Mouse (Mus musculus) forebrain, embryonic 12.5 days (tissue): ENCODE measurements at regions not wholly inside any gene's neighbourhood (a gene's known extent, or its start where the extent isn't known, plus 50 kb on each side); places are given as distances from the start of the nearest gene placed in this dataset.

ENCODE experiments used
- ATAC-seq: fragments of 200-750 bp; cut with Nextera tagmentation; 2 replicates; pipeline ENCODE4 v1.8.0; 2017; ENCODE audit warnings: moderate TSS enrichment; ENCODE audit not compliant: low FRiP score
- H3K27ac ChIP-seq: fragments of 300-500 bp; sonication (generic); 2 replicates; pipeline ENCODE4 v1.5.1; 2016; ENCODE audit warnings: mild to moderate bottlenecking
- H3K27me3 ChIP-seq: fragments of 300-500 bp; sonication (generic); 2 replicates; pipeline ENCODE4 v1.6.1; 2016; ENCODE audit warnings: mild to moderate bottlenecking
- H3K36me3 ChIP-seq: fragments of 300-500 bp; sonication (generic); replicated peaks from 2 replicates; pipeline ENCODE4 v1.6.1; 2016; ENCODE audit warnings: mild to moderate bottlenecking
- H3K4me1 ChIP-seq: fragments of 300-500 bp; sonication (generic); 2 replicates; pipeline ENCODE4 v1.6.1; 2016
- H3K4me2 ChIP-seq: fragments of 300-500 bp; sonication (generic); 2 replicates; pipeline ENCODE4 v1.6.1; 2016; ENCODE audit warnings: mild to moderate bottlenecking, moderate library complexity
- H3K4me3 ChIP-seq: fragments of 300-500 bp; sonication (generic); replicated peaks from 2 replicates; pipeline ENCODE4 v1.5.1; 2016; ENCODE audit warnings: mild to moderate bottlenecking
- H3K9ac ChIP-seq: fragments of 300-500 bp; sonication (generic); 2 replicates; pipeline ENCODE4 v1.6.1; 2016; ENCODE audit warnings: mild to moderate bottlenecking
- H3K9me3 ChIP-seq: fragments of 300-500 bp; sonication (generic); 2 replicates; pipeline ENCODE4 v1.6.1; 2016
- WGBS: fragments of 180-500 bp; shearing (Covaris S2); methylation state at CpG from one replicate; pipeline ENCODE4 v1.1.7; 2016; 5-methylcytosine and 5-hydroxymethylcytosine counted together

DNA sequence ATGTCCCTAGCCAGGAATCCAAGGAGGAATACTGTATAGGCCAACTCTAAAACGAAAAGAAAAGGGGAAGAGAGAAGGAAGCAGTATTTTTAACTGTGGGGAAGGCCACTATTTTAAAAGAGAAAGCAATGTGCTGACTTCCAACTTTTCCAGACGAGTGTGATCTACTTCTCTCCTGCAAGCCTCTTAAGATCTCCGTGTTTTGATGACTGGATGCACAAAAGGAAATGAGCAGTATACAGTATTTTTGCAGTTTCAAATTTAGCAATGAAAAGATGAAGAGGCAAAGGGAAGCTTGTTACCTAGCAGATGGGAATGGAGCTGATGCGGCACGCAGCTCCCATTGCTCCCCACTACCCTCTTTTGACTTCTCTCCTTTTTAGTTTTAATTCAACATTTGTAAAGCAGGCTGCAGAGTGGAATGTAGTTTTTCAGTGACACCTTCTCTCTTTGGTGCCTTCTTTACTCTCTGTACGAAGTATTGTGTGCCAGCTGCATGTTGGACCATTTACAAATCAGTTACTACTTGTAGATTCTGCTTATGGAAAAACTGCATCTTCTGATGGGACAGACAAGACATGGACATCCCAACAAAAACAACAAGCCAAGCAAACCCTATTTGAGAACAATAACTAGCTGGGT lies 287.2 kb downstream of the Usp25 start:
- no peaks in the 10 kb centered on the region for H3K9me3 ChIP-seq
- H3K27ac ChIP-seq, result peak overlapping the region; percentile 71
- ATAC-seq, result 0 out of 2 replicates have a peak, but pooled peaks have one; percentile 42
- H3K4me1 ChIP-seq, result peaks cover 4% of the 10 kb centered on the region
- WGBS, result 46% methylated on average over 6 of the region's 6 CpGs
- H3K27me3 ChIP-seq, result no peaks in the 10 kb centered on the region
- no peak overlapping the region for H3K9ac ChIP-seq
- no peaks in the 10 kb centered on the region for H3K36me3 ChIP-seq
- 0 out of 2 replicates have a peak overlapping the region, but pooled peaks have one; percentile 4 for H3K4me2 ChIP-seq
- H3K4me3 ChIP-seq, result no peak overlapping the region

- no peaks in the 10 kb centered on the region for H3K27me3 ChIP-seq
- H3K4me2 ChIP-seq, result no peak overlapping the region
- peaks cover 25% of the 10 kb centered on the region; the same call in 1 of the 2 replicates for H3K4me1 ChIP-seq
- ATAC-seq, result no peak
- H3K4me3 ChIP-seq, result no peak overlapping the region
- H3K36me3 ChIP-seq, result no peaks in the 10 kb centered on the region
- 86% methylated on average over 4 of the region's 4 CpGs for WGBS
- no peak overlapping the region for H3K27ac ChIP-seq
- no peaks in the 10 kb centered on the region for H3K9me3 ChIP-seq
- no peak overlapping the region for H3K9ac ChIP-seq
Measured at GRCm38 (mm10) chr16:77295574-77296355, 282.3 kb downstream of the Usp25 start.

GRCm38 (mm10) chr16:77292317-77292771 lies 278.8 kb downstream of the Usp25 start:
- WGBS, result 46% methylated on average over 2 of the region's 2 CpGs
- H3K36me3 ChIP-seq, result no peaks in the 10 kb centered on the region
- no peaks in the 10 kb centered on the region for H3K27me3 ChIP-seq
- peak overlapping the region; percentile 29 for H3K4me2 ChIP-seq
- peaks cover 21% of the 10 kb centered on the region; the same call in 1 of the 2 replicates for H3K4me1 ChIP-seq
- no peak overlapping the region for H3K9ac ChIP-seq
- peak overlapping the region; percentile 78 for H3K27ac ChIP-seq
- H3K4me3 ChIP-seq, result no peak overlapping the region
- no peaks in the 10 kb centered on the region for H3K9me3 ChIP-seq
- peak; percentile 73 for ATAC-seq

- H3K9me3 ChIP-seq, result no peaks in the 10 kb centered on the region
- H3K36me3 ChIP-seq, result no peaks in the 10 kb centered on the region
- peak overlapping the region; percentile 29 for H3K4me2 ChIP-seq
- peak; percentile 90 for ATAC-seq
- peaks cover 21% of the 10 kb centered on the region; the same call in 1 of the 2 replicates for H3K4me1 ChIP-seq
- H3K27ac ChIP-seq, result peak overlapping the region; percentile 78
- no peak overlapping the region for H3K4me3 ChIP-seq
- WGBS, result 29% methylated on average over 8 of the region's 8 CpGs
- no peak overlapping the region for H3K9ac ChIP-seq
- H3K27me3 ChIP-seq, result no peaks in the 10 kb centered on the region
Measured at GRCm38 (mm10) chr16:77291723-77292316, 278.3 kb downstream of the Usp25 start.

DNA sequence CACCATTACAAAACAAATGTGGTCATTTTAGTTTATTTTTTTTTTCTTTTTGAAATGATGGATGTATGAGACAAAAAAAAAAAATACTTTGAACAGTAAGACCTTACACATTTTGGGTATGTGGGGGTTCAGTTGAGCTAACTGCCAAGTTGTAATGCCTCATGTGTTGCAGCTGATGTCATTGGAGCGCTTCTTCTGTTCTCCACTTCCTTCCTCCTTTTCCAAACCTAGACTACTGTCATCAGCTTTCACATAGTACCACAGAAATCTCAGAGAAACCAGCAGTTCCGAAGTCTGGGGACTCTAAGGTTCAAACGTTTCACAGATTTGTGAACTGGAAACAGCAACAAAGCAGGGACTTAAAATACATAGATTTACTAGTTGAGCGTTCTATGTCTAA lies 270.7 kb downstream of the Usp25 start:
- no peaks in the 10 kb centered on the region for H3K9me3 ChIP-seq

GRCm38 (mm10) chr16:77279916-77280315 lies 266.4 kb downstream of the Usp25 start:
- Histone ChIP-seq H3K27me3 (no peaks in the 10 kb centered on the region), H3K4me2 (no peak overlapping the region), H3K27ac (no peak overlapping the region), H3K36me3 (no peaks in the 10 kb centered on the region), H3K9me3 (no peaks in the 10 kb centered on the region), H3K4me1 (peaks cover 7% of the 10 kb centered on the region; the same call in 1 of the 2 replicates), H3K9ac (no peak overlapping the region), H3K4me3 (no peak overlapping the region)
- WGBS, result 78% methylated on average over 4 of the region's 4 CpGs
- no peak for ATAC-seq

More for the DNA sequence above, 270.7 kb downstream of the Usp25 start:
- Histone ChIP-seq H3K4me1 (peaks cover 5% of the 10 kb centered on the region; the same call in 1 of the 2 replicates), H3K4me3 (no peak overlapping the region), H3K27ac (no peak overlapping the region), H3K9ac (no peak overlapping the region), H3K4me2 (no peak overlapping the region), H3K27me3 (no peaks in the 10 kb centered on the region), H3K36me3 (no peaks in the 10 kb centered on the region)
- ATAC-seq, result no peak
- WGBS, result 85% methylated on average over 4 of the region's 4 CpGs

DNA sequence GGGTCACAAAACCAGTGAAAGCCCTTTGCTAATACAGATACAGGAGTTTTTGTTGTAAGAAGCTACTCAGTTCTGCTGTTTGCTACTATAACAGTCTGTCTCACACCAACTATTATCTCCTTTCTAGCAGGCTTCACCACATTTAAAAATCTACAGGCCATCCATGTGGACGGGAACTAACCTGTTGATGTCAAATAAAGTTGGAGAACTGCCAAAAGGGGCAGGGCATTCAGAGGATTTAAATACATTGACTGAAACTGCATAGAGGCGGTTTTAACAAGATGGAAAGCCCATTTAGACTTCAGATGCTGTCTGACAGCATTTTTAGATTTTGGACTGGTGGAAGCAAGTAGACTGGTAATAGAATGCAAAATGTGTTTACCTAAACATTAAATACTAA lies 266.0 kb downstream of the Usp25 start:
- no peak; the same call in 1 of the 2 replicates for ATAC-seq
- no peak overlapping the region for H3K27ac ChIP-seq
- 55% methylated on average over 2 of the region's 2 CpGs for WGBS

DNA sequence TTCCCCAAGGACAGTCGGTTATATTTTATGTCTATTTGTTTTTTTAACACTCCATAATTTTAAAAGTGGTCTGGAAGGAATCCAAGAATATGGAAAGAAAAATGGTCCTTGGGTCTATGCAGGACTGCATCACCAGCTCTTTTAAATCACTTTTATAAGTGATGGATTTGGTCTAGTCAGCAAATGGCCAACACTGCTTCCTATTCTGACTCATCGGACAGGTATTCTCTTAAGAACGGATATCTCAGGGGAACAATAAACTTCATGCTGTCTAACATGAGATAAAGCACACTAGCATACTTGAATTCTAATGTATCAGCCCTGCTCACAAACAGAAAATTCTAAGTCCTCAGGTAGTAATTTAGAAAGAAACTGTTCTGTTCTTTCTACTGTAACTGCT lies 259.8 kb downstream of the Usp25 start:
- no peaks in the 10 kb centered on the region for H3K9me3 ChIP-seq
- H3K4me2 ChIP-seq, result no peak overlapping the region
- H3K4me3 ChIP-seq, result no peak overlapping the region
- no peaks in the 10 kb centered on the region for H3K36me3 ChIP-seq
- H3K27ac ChIP-seq, result no peak overlapping the region
- 87% methylated on average over 3 of the region's 3 CpGs for WGBS
- no peaks in the 10 kb centered on the region for H3K4me1 ChIP-seq
- no peaks in the 10 kb centered on the region for H3K27me3 ChIP-seq
- ATAC-seq, result no peak
- H3K9ac ChIP-seq, result no peak overlapping the region

More for the DNA sequence above, 266.0 kb downstream of the Usp25 start:
- H3K27me3 ChIP-seq, result no peaks in the 10 kb centered on the region
- H3K9me3 ChIP-seq, result no peaks in the 10 kb centered on the region
- no peaks in the 10 kb centered on the region for H3K36me3 ChIP-seq
- H3K4me3 ChIP-seq, result no peak overlapping the region
- H3K4me1 ChIP-seq, result peaks cover 7% of the 10 kb centered on the region; the same call in 1 of the 2 replicates
- H3K9ac ChIP-seq, result no peak overlapping the region
- no peak overlapping the region for H3K4me2 ChIP-seq

GRCm38 (mm10) chr16:77268926-77269325 lies 255.4 kb downstream of the Usp25 start:
- Histone ChIP-seq H3K9ac (no peak overlapping the region), H3K4me2 (no peak overlapping the region), H3K4me1 (no peaks in the 10 kb centered on the region), H3K27ac (no peak overlapping the region), H3K27me3 (no peaks in the 10 kb centered on the region), H3K4me3 (no peak overlapping the region), H3K36me3 (no peaks in the 10 kb centered on the region), H3K9me3 (no peaks in the 10 kb centered on the region)
- 83% methylated on average over 2 of the region's 2 CpGs for WGBS
- no peak for ATAC-seq

DNA sequence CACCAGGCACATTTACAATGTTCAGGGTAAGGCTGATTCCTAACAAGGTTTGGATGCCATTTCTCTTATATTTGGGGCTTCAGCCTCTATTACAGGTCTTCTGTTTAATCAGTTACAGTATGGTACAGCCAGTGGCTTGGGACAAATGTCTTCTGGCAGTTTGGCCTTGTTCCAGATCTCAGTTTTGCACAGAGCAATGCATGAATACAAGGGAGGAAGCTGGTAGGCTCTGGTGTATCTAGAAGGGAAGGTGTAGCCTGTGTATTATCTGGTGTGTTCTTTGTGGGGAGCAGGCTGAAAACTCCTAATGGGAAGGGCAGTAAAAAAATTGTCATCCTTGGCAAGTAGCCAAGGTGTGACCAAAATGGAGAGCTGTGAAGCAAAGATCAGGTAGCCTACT lies 254.2 kb downstream of the Usp25 start:
- no peaks in the 10 kb centered on the region for H3K36me3 ChIP-seq
- H3K4me2 ChIP-seq, result no peak overlapping the region
- H3K27me3 ChIP-seq, result no peaks in the 10 kb centered on the region
- ATAC-seq, result no peak
- H3K9ac ChIP-seq, result no peak overlapping the region
- no peaks in the 10 kb centered on the region for H3K4me1 ChIP-seq
- no peaks in the 10 kb centered on the region for H3K9me3 ChIP-seq
- H3K27ac ChIP-seq, result no peak overlapping the region
- no peak overlapping the region for H3K4me3 ChIP-seq

- Histone ChIP-seq H3K27me3 (no peaks in the 10 kb centered on the region), H3K9me3 (no peaks in the 10 kb centered on the region), H3K9ac (no peak overlapping the region), H3K4me2 (no peak overlapping the region), H3K4me1 (no peaks in the 10 kb centered on the region), H3K36me3 (0 out of 2 replicates have a peak, but pooled peaks cover 8% of the 10 kb centered on the region), H3K4me3 (no peak overlapping the region), H3K27ac (no peak overlapping the region)
- ATAC-seq, result no peak
- WGBS, result 54% methylated on average over 3 of the region's 3 CpGs
Measured at GRCm38 (mm10) chr16:77252349-77252748, 238.8 kb downstream of the Usp25 start.

- H3K9ac ChIP-seq, result no peak overlapping the region
- ATAC-seq, result no peak
- no peak overlapping the region for H3K27ac ChIP-seq
- no peaks in the 10 kb centered on the region for H3K9me3 ChIP-seq
- no peak overlapping the region for H3K4me2 ChIP-seq
- no peaks in the 10 kb centered on the region for H3K27me3 ChIP-seq
- H3K36me3 ChIP-seq, result 0 out of 2 replicates have a peak, but pooled peaks cover 8% of the 10 kb centered on the region
- H3K4me1 ChIP-seq, result no peaks in the 10 kb centered on the region
- 91% methylated on average over 3 of the region's 3 CpGs for WGBS
- no peak overlapping the region for H3K4me3 ChIP-seq
Measured at GRCm38 (mm10) chr16:77251422-77251821, 237.9 kb downstream of the Usp25 start.
